Mouse (Mus musculus) kidney, adult 2 months (tissue): ENCODE data around the gene Rs1.

ENCODE experiments used
- CTCF ChIP-seq: fragments of 200-500 bp; conservative IDR thresholded peaks from 2 replicates; pipeline ENCODE4 v1.5.1; 2011; ENCODE audit warnings: low read depth, mild to moderate bottlenecking, control low read depth, low read length, moderate library complexity, mixed read lengths; ENCODE audit not compliant: insufficient read depth, insufficient read length
- POLR2A ChIP-seq: fragments of 200-500 bp; IDR thresholded peaks from one replicate; pipeline ENCODE4 v1.6.1; 2011; ENCODE audit warnings: low read depth, low read length, control low read depth

- no peak for TF ChIP-seq CTCF
- no peak for TF ChIP-seq POLR2A
Measured at GRCm38 (mm10) chrX:160750808-160751207, 17.0 kb upstream of the Rs1 start.
